Mouse (Mus musculus) heart, adult 2 months (tissue): ENCODE measurements around the gene Jdp2.

Source experiments
- CTCF ChIP-seq: fragments of 200-600 bp; IDR thresholded peaks from 2 replicates; pipeline ENCODE4 v1.8.1; 2022; ENCODE audit warnings: antibody characterized with exemption, mild to moderate bottlenecking, moderate library complexity
- POLR2A ChIP-seq: fragments of 200-500 bp; IDR thresholded peaks from 2 replicates; pipeline ENCODE4 v1.6.1; 2011; ENCODE audit warnings: mild to moderate bottlenecking, low read depth, low read length, control low read depth; ENCODE audit not compliant: insufficient read depth

DNA sequence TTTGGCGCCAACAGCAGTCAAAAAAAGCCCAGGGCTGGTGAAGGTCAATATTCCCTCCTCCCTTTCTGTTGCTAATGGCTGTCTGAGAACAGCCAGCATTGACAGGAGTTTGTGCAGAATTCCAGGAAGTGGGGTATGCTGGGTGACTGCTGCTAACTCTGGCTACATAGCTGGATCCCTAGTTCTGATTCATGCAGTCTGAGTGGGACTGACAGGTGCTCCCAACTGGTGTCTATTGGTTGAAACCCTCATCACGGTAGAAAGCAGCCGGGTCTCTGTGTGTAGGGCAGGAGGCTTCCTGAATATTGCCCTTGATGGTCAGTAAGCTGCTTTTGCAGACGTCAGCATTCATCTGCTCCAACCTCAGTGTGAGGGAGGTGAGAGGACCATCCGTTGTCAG, 19.6 kb downstream of the Jdp2 start:
- TF ChIP-seq POLR2A (no peak), CTCF (no peak)
